Mouse (Mus musculus): ENCODE measurements around the gene BC100530. TPM values are rescaled to one million over a fixed set of nuclear protein-coding genes. Genes with fewer than 3 reads are reported as not detected.
"Not testable (repeated sequence)": the region's sequence is repeated elsewhere in the genome, so short reads cannot be mapped to it uniquely, and the experiment has no call there.

The BC100530 gene
- total RNA-seq (2021), result not detected
- long read RNA-seq, experiment 1, result 0 reads
- long read RNA-seq, experiment 2, result 0 reads

- DNase-seq (ENCODE audit: low spot score in 2 of 2), result not testable (repeated sequence)
Observed at GRCm38 (mm10) chr16:36367648-36368047, at the start of gene BC100530. Gene BC100530, minus strand, starts transcription at chr16:36367748.

GRCm38 (mm10) chr16:36408357-36408756 is 40.8 kb upstream of the BC100530 start, which contains the start of gene Stfa2:
Gene Stfa2, minus strand, starts transcription at chr16:36408457.
- DNase-seq (ENCODE audit: low spot score in 2 of 2), result no peak

GRCm38 (mm10) chr16:36389060-36389459 is 21.5 kb upstream of the BC100530 start:
- DNase-seq (ENCODE audit: low spot score in 2 of 2), result no peak

GRCm38 (mm10) chr16:36337171-36337570 is 30.4 kb downstream of the BC100530 start:
- no peak for DNase-seq (ENCODE audit: low spot score in 2 of 2)

- no peak for DNase-seq (ENCODE audit: low spot score in 2 of 2)
Observed at GRCm38 (mm10) chr16:36334232-36334631, 33.3 kb downstream of the BC100530 start, which contains the start of gene BC117090. Gene BC117090, minus strand, starts transcription at chr16:36334332.

- no peak for DNase-seq (ENCODE audit: low spot score in 2 of 2)
Observed at GRCm38 (mm10) chr16:36319286-36319685, 48.3 kb downstream of the BC100530 start.

- DNase-seq (ENCODE audit: low spot score in 2 of 2), result not testable (repeated sequence)
Observed at GRCm38 (mm10) chr16:36316111-36316510, 51.4 kb downstream of the BC100530 start.

Other genes with a start within 250 kb of the BC100530 start
- not detected for gene Csta1, start 236.5 kb downstream of the BC100530 start, total RNA-seq (2021)
- gene Stfa2l1, start 210.9 kb downstream of the BC100530 start, total RNA-seq (2021), result not detected
- gene Gm5483, start 183.5 kb downstream of the BC100530 start, total RNA-seq (2021), result not detected
- not detected for gene Gm5416, start 157.3 kb downstream of the BC100530 start, total RNA-seq (2021)
- not detected for gene 2010005H15Rik, start 146.3 kb downstream of the BC100530 start, total RNA-seq (2021)
- gene Stfa1, start 90.8 kb downstream of the BC100530 start, total RNA-seq (2021), result not detected
- gene BC117090, start 33.4 kb downstream of the BC100530 start, total RNA-seq (2021), result not detected
- not detected for gene Stfa2, start 40.7 kb upstream of the BC100530 start, total RNA-seq (2021)
- not detected for gene Stfa3, start 87.6 kb upstream of the BC100530 start, total RNA-seq (2021)
- 10 to 100 TPM in 1 of 2 experiments, 1 to 10 TPM in 1; 9.4 to 13.6 TPM for gene Casr, start 194.4 kb upstream of the BC100530 start, total RNA-seq (2021)